Mouse (Mus musculus) heart, embryonic 11.5 days (tissue): ENCODE results near the gene Uggt2. TPM values are rescaled to one million over a fixed set of nuclear protein-coding genes. Genes with fewer than 3 reads are reported as not detected.

ENCODE experiments used
- ATAC-seq: fragments of 200-750 bp; cut with Nextera tagmentation; replicated peaks from 2 replicates; pipeline ENCODE4 v1.8.0; 2017; ENCODE audit warnings: moderate library complexity; ENCODE audit not compliant: insufficient number of reproducible peaks, low FRiP score, low TSS enrichment
- H3K27ac ChIP-seq: fragments of 300-500 bp; sonication (generic); 2 replicates; pipeline ENCODE4 v1.5.1; 2014; ENCODE audit warnings: mild to moderate bottlenecking, low read depth, low read length
- H3K27me3 ChIP-seq: fragments of 300-500 bp; sonication (generic); 2 replicates; pipeline ENCODE4 v1.6.1; 2014; ENCODE audit warnings: mild to moderate bottlenecking, low read length, mixed read lengths; ENCODE audit not compliant: control insufficient read depth, insufficient read depth
- H3K36me3 ChIP-seq: fragments of 300-500 bp; sonication (generic); 2 replicates; pipeline ENCODE4 v1.6.1; 2014; ENCODE audit warnings: mild to moderate bottlenecking, low read length, moderate library complexity, mixed read lengths; ENCODE audit not compliant: control insufficient read depth, insufficient read depth
- H3K4me1 ChIP-seq: fragments of 300-500 bp; sonication (generic); 2 replicates; pipeline ENCODE4 v1.6.1; 2014; ENCODE audit warnings: low read length; ENCODE audit not compliant: control insufficient read depth, insufficient read depth
- H3K4me2 ChIP-seq: fragments of 300-500 bp; sonication (generic); 2 replicates; pipeline ENCODE4 v1.6.1; 2014; ENCODE audit warnings: mild to moderate bottlenecking, moderate library complexity
- H3K4me3 ChIP-seq: fragments of 300-500 bp; sonication (generic); 2 replicates; pipeline ENCODE4 v1.5.1; 2014; ENCODE audit warnings: low read depth, low read length
- H3K9ac ChIP-seq: fragments of 300-500 bp; sonication (generic); 2 replicates; pipeline ENCODE4 v1.6.1; 2014; ENCODE audit warnings: mild to moderate bottlenecking, low read depth, low read length, moderate library complexity
- H3K9me3 ChIP-seq: fragments of 300-500 bp; sonication (generic); replicated peaks from 2 replicates; pipeline ENCODE4 v1.6.1; 2016; ENCODE audit warnings: low read length; ENCODE audit not compliant: control insufficient read depth
- WGBS: fragments of 180-500 bp; shearing (Covaris S2); extraction: QIAGEN DNeasy Blood & Tissue Kit; methylation state at CpG from one replicate; pipeline ENCODE4 v1.1.7; 2014; ENCODE audit not compliant: insufficient replicate concordance; 5-methylcytosine and 5-hydroxymethylcytosine counted together
- polyA plus RNA-seq: library from polyadenylated mRNA; unstranded; fragments of >200 nt; fragmentation: Nextera tagmentation; extraction: Ambion mirVana; gene quantifications from 2 replicates; pipeline ENCODE4 v1.2.1, GENCODE M21; 2014

Gene Uggt2
- polyA plus RNA-seq, 1 experiment from 2014 or later = 11.1 TPM

- no peaks in the 10 kb centered on the region for H3K9me3 ChIP-seq
- no peaks in the 10 kb centered on the region for H3K4me1 ChIP-seq
- WGBS = 4% methylated on average over 12 of the region's 12 CpGs
- H3K9ac ChIP-seq = peak overlapping the region; percentile 59; the same call in 1 of the 2 replicates
- ATAC-seq = no peak
- no peaks in the 10 kb centered on the region for H3K36me3 ChIP-seq
- H3K27me3 ChIP-seq = no peaks in the 10 kb centered on the region
- peak overlapping the region; percentile 40 for H3K4me3 ChIP-seq
- H3K4me2 ChIP-seq = peak overlapping the region; percentile 63
- no peak overlapping the region for H3K27ac ChIP-seq
Observed at GRCm38 (mm10) chr14:119123582-119123981, 24.4 kb upstream of the Uggt2 start.

GRCm38 (mm10) chr14:119112558-119112957 lies 13.3 kb upstream of the Uggt2 start:
- Histone ChIP-seq H3K4me3 (no peak overlapping the region), H3K4me2 (no peak overlapping the region), H3K36me3 (no peaks in the 10 kb centered on the region), H3K4me1 (no peaks in the 10 kb centered on the region), H3K9ac (no peak overlapping the region), H3K27ac (no peak overlapping the region), H3K27me3 (no peaks in the 10 kb centered on the region), H3K9me3 (no peaks in the 10 kb centered on the region)
- 65% methylated on average over 6 of the region's 6 CpGs for WGBS
- ATAC-seq = no peak

GRCm38 (mm10) chr14:119109776-119110218 lies 10.6 kb upstream of the Uggt2 start:
- H3K9ac ChIP-seq = no peak overlapping the region
- no peaks in the 10 kb centered on the region for H3K9me3 ChIP-seq
- H3K4me2 ChIP-seq = no peak overlapping the region
- 80% methylated on average over 3 of the region's 3 CpGs for WGBS
- no peaks in the 10 kb centered on the region for H3K36me3 ChIP-seq
- H3K4me1 ChIP-seq = no peaks in the 10 kb centered on the region
- H3K27me3 ChIP-seq = no peaks in the 10 kb centered on the region
- H3K27ac ChIP-seq = no peak overlapping the region
- no peak for ATAC-seq
- no peak overlapping the region for H3K4me3 ChIP-seq

GRCm38 (mm10) chr14:119108776-119109301 lies 9.6 kb upstream of the Uggt2 start:
- Histone ChIP-seq H3K36me3 (no peaks in the 10 kb centered on the region), H3K9ac (no peak overlapping the region), H3K9me3 (no peaks in the 10 kb centered on the region), H3K27me3 (no peaks in the 10 kb centered on the region), H3K4me2 (no peak overlapping the region), H3K27ac (no peak overlapping the region), H3K4me1 (no peaks in the 10 kb centered on the region), H3K4me3 (no peak overlapping the region)
- no peak for ATAC-seq
- WGBS = 59% methylated on average over 7 of the region's 7 CpGs

GRCm38 (mm10) chr14:119107591-119107990 lies 8.4 kb upstream of the Uggt2 start:
- Histone ChIP-seq H3K27ac (no peak overlapping the region), H3K4me2 (no peak overlapping the region), H3K36me3 (no peaks in the 10 kb centered on the region), H3K9ac (no peak overlapping the region), H3K9me3 (no peaks in the 10 kb centered on the region), H3K27me3 (no peaks in the 10 kb centered on the region), H3K4me1 (no peaks in the 10 kb centered on the region), H3K4me3 (no peak overlapping the region)
- no peak for ATAC-seq
- 85% methylated on average over 8 of the region's 8 CpGs for WGBS

GRCm38 (mm10) chr14:119099570-119099891 lies 301 bp upstream of the Uggt2 start:
- H3K4me3 ChIP-seq = peak overlapping the region; percentile 79
- peak overlapping the region; percentile 88 for H3K9ac ChIP-seq
- WGBS = 1% methylated on average over 13 of the region's 13 CpGs
- H3K9me3 ChIP-seq = no peaks in the 10 kb centered on the region
- ATAC-seq = peak; percentile 74
- H3K4me2 ChIP-seq = peak overlapping the region; percentile 91
- H3K4me1 ChIP-seq = no peaks in the 10 kb centered on the region
- H3K27ac ChIP-seq = 0 out of 2 replicates have a peak overlapping the region, but pooled peaks have one; percentile 66
- H3K27me3 ChIP-seq = no peaks in the 10 kb centered on the region
- no peaks in the 10 kb centered on the region for H3K36me3 ChIP-seq

- no peaks in the 10 kb centered on the region for H3K36me3 ChIP-seq
- no peak overlapping the region for H3K27ac ChIP-seq
- H3K9me3 ChIP-seq = no peaks in the 10 kb centered on the region
- no peak overlapping the region for H3K4me3 ChIP-seq
- H3K4me1 ChIP-seq = no peaks in the 10 kb centered on the region
- H3K4me2 ChIP-seq = no peak overlapping the region
- WGBS = 80% methylated on average over 1 of the region's 1 CpGs
- H3K9ac ChIP-seq = no peak overlapping the region
- H3K27me3 ChIP-seq = no peaks in the 10 kb centered on the region
- ATAC-seq = no peak
Observed at GRCm38 (mm10) chr14:119061811-119062210, 37.4 kb downstream of the Uggt2 start.

- Histone ChIP-seq H3K9me3 (no peaks in the 10 kb centered on the region), H3K4me1 (no peaks in the 10 kb centered on the region), H3K4me2 (no peak overlapping the region), H3K36me3 (no peaks in the 10 kb centered on the region), H3K27ac (no peak overlapping the region), H3K4me3 (no peak overlapping the region), H3K9ac (no peak overlapping the region), H3K27me3 (no peaks in the 10 kb centered on the region)
- no peak for ATAC-seq
- WGBS = 85% methylated on average over 2 of the region's 2 CpGs
Observed at GRCm38 (mm10) chr14:119060682-119061081, 38.5 kb downstream of the Uggt2 start.

GRCm38 (mm10) chr14:119057014-119057413 lies 42.2 kb downstream of the Uggt2 start:
- WGBS = 87% methylated on average over 4 of the region's 4 CpGs
- Histone ChIP-seq H3K9me3 (no peaks in the 10 kb centered on the region), H3K36me3 (peaks cover 5% of the 10 kb centered on the region), H3K4me1 (no peaks in the 10 kb centered on the region), H3K4me3 (no peak overlapping the region), H3K27ac (no peak overlapping the region), H3K27me3 (no peaks in the 10 kb centered on the region), H3K4me2 (no peak overlapping the region), H3K9ac (no peak overlapping the region)
- ATAC-seq = no peak
